Mouse (Mus musculus) activated CD4-positive, CD25-positive, alpha-beta regulatory T cell, adult 4 months (primary cell): ENCODE measurements around the gene Scn2b. TPM values are rescaled to one million over a fixed set of nuclear protein-coding genes. Genes with fewer than 3 reads are reported as not detected.

Source experiments
- ATAC-seq: one replicate; pipeline ENCODE4 v1.8.0; 2017
- polyA plus RNA-seq, 2 experiments: library from polyadenylated mRNA; unstranded; fragments of 100-300 nt; shearing (Covaris generic); gene quantifications; one replicate each; pipeline ENCODE4 v1.2.1; 2017

The Scn2b gene
- polyA plus RNA-seq: under 1 TPM; 0.19 to 0.42 TPM

- no peak for ATAC-seq
These were observed at the start of gene Scn2b for GRCm38 (mm10) chr9:45117741-45118431. Gene Scn2b, plus strand, starts transcription at chr9:45117782.

GRCm38 (mm10) chr9:45071800-45072199, 45.8 kb upstream of the Scn2b start:
- ATAC-seq: no peak

- ATAC-seq: no peak
These were observed 39.7 kb upstream of the Scn2b start for GRCm38 (mm10) chr9:45077859-45078258.

GRCm38 (mm10) chr9:45079011-45079410, 38.6 kb upstream of the Scn2b start, which contains the start of gene Jaml:
Gene Jaml, plus strand, starts transcription at chr9:45079183.
- peak; percentile 41 for ATAC-seq

GRCm38 (mm10) chr9:45083132-45083531, 34.5 kb upstream of the Scn2b start:
- ATAC-seq: peak; percentile 74

GRCm38 (mm10) chr9:45084556-45084955, 33.0 kb upstream of the Scn2b start:
- no peak for ATAC-seq

GRCm38 (mm10) chr9:45085741-45086690, 31.6 kb upstream of the Scn2b start:
- no peak for ATAC-seq

- no peak for ATAC-seq
These were observed 29.5 kb upstream of the Scn2b start for GRCm38 (mm10) chr9:45088040-45088439.

GRCm38 (mm10) chr9:45090811-45091210, 26.8 kb upstream of the Scn2b start:
- ATAC-seq: no peak

GRCm38 (mm10) chr9:45092641-45093040, 24.9 kb upstream of the Scn2b start:
- ATAC-seq: no peak

- ATAC-seq: no peak
These were observed 22.2 kb upstream of the Scn2b start for GRCm38 (mm10) chr9:45095149-45095937.

GRCm38 (mm10) chr9:45097877-45098276, 19.7 kb upstream of the Scn2b start:
- no peak for ATAC-seq

GRCm38 (mm10) chr9:45098426-45098825, 19.2 kb upstream of the Scn2b start:
- no peak for ATAC-seq

GRCm38 (mm10) chr9:45102528-45102927, 15.1 kb upstream of the Scn2b start:
- no peak for ATAC-seq

- ATAC-seq: no peak
These were observed 14.2 kb upstream of the Scn2b start for GRCm38 (mm10) chr9:45103211-45103979.

- ATAC-seq: no peak
These were observed 11.8 kb upstream of the Scn2b start for GRCm38 (mm10) chr9:45105596-45106374.

GRCm38 (mm10) chr9:45115706-45116105, 1.9 kb upstream of the Scn2b start:
- ATAC-seq: no peak

GRCm38 (mm10) chr9:45116819-45117218, 763 bp upstream of the Scn2b start:
- ATAC-seq: peak; percentile 36

- no peak for ATAC-seq
These were observed 970 bp downstream of the Scn2b start for GRCm38 (mm10) chr9:45118552-45118951.

- ATAC-seq: no peak
These were observed 1.9 kb downstream of the Scn2b start for GRCm38 (mm10) chr9:45119316-45119953.
